Mouse (Mus musculus) activated CD4-positive, CD25-positive, alpha-beta regulatory T cell, adult 4 months (primary cell): ENCODE measurements around the gene Atp8a2. TPM values are rescaled to one million over a fixed set of nuclear protein-coding genes. Genes with fewer than 3 reads are reported as not detected.

ENCODE experiments used
- ATAC-seq: one replicate; pipeline ENCODE4 v1.8.0; 2017
- polyA plus RNA-seq, 2 experiments: library from polyadenylated mRNA; unstranded; fragments of 100-300 nt; shearing (Covaris generic); gene quantifications; one replicate each; pipeline ENCODE4 v1.2.1; 2017

The Atp8a2 gene
- polyA plus RNA-seq, 2 experiments from 2014 or later = 1.0 to 1.5 TPM

DNA sequence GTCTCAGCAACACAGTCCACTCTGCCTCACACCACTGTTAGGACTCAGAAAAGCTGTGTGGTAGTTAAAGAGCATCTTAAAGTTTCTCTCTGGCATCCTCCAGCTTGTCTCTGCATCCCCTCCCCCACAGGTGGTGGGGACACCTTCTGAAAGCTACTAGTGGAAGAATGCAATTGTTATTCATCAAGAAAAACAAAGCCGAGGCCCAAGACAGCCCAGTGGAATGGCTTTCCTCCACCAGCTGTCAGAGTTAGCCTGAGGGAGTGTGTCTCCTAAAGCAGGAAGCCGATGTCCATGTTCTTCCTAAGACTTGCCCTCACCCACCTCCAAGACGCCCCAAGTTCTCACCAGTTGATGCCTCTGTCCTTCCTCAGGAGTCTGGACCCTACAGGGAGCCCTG lies 48.1 kb downstream of the Atp8a2 start:
- ATAC-seq = no peak

DNA sequence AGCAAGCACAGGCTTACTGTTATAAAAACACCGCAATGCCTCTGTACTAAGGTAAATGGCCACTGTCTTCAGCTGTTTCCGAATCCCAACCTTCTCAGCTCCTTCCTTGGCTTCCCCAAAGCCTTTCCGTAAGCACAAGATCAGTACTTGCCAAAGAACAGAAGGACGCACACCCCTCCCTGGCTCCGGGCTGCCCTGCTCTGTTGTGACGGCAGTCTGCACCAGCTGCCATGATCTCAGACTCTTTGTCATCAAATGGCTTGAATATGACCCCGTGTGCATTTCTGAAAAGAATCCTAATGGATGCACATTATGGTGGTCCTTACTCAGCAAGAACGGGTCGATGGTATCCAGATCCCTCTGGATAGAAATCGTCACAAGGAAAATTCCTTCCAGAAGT lies 53.7 kb downstream of the Atp8a2 start:
- no peak for ATAC-seq

DNA sequence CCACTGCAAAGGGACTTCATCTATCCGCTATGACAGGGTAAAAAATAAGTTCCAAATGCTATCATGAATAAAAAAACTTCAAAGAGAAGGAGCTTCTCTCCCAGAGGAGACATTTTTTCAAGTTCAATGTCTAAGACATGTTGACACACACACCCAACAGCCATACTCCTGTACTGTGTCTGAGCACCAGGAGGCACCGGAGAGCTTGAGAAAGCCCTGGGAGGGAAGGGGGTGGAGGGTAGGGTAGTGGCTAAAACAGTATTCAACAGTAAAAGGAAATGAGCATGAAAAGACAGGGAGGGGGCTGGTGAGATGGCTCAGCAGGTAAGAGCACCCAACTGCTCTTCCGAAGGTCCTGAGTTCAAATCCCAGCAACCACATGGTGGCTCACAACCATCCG lies 58.6 kb downstream of the Atp8a2 start:
- no peak for ATAC-seq

DNA sequence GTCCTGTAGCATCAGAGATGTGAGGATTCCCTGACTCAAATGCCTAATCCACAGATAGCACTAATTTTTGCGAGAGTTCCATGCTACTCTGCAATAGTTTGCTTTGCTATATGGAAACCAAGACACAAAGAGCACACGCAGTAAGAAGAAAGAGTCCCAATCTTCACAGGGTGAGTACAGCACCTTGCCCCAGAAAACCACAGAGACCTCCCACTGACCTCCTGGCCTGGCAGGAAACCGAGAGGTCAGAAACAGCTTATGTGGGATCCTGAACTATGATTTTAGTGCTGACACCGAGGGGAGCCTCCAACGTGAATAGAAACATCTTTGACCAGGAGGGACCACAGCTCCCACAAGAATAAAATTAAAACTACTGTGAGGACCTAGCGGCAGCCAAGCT lies 59.2 kb downstream of the Atp8a2 start:
- no peak for ATAC-seq

DNA sequence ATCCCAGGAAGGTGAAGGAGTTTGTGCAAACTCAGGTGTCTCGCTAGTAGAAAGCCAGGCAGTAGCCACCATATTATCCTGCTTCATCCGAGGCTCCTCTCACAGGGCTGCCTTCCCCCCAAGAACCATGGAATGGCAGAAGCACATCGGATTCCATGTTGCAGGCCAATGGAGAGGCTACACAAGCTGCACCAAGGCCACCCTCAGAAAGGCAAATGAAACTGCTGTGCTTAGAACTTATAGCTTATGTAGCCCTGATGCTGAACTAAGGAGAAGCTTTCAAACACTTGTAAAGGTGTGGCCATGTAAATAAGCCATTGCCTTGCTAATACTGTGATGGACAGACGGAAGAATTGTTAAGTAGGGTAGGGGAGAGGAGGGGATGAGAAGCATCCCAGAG lies 61.2 kb downstream of the Atp8a2 start:
- ATAC-seq = no peak

DNA sequence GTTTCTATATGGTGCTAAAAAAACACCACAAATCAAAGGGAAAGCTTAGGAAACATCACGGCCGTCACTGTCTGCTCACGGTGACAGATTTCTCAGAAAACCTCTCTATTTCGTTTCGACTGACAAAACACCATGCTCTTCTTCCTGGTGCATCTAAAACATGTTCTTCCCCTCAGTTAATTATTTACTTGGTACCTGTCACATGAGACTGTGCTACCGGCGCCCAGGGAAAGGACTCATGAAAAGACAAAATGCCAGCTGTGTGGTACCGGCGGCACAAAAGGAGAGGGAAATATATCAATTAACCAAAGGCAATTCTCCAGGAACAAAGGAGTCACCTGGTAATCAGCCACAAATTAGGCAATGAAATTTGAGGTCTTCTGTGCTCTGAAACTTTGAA lies 62.3 kb downstream of the Atp8a2 start:
- no peak for ATAC-seq

DNA sequence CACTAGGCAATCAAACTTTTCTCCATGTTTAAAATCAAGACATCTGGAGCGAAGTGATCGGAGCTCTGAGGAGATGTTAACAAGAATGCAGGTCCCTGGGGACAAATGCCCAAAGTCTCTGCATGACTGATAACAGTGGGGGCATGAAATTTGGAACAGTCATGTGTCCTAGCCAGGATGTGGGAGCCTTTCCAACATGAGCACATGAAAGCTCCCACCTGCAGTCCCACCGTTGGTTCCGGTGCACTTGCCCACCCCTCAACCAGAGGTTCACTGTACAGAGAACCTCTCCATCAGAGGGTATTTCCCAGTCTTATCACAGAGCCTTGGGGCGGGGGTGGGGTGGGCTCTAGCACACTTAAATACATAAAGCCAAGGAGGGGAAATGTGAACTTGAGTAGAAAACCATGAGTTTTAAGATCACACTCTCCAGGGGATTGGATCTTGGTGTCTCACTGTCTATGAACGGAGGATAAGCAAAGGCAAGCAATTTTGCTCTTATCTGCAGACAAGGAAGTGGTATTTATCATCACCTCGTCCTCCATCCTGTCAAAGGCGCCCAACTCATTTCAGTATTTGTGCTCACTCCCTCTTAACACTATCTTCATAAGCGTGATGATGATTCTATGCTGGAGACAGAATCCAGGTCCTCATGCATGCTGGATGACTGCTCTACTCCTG lies 65.6 kb downstream of the Atp8a2 start:
- ATAC-seq = peak; percentile 63

DNA sequence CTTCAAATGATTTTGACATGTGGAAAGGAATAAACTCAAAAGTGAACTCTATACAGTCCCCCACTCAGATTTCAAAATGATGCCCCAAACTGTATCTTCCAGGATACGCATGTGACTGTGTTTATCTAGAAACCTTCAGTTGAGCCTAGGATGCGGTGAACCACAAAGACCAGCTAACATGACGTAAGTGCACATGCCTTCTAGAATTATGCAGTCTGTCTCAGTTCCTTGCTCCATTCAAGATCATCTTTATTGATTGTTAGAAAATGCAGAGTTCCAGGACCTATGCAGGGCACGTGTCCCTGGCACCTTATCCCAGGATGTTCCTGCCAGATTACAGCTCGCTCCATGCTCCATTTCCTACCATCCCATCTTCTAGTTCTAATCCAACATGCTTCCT lies 67.4 kb downstream of the Atp8a2 start:
- ATAC-seq = peak; percentile 80

DNA sequence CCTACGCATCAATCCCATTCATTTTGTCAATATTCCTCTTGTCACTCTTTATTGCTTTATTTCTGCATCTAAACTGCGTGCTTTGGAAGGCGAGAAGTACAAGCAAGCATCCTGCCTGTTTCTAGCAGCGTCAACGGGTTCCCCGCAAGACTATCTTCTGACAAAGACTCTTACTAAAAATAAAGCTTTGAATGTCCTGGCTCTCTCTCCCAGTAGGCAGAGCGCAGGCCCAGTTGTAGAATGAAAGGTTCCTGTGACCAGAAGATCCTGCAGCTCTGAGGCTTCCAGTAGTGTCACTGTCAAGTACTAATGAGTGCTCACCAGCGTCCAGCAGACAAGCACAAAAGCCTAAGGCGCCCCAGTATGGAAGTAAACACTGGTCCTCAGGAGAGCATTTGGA lies 71.8 kb downstream of the Atp8a2 start:
- ATAC-seq = no peak

DNA sequence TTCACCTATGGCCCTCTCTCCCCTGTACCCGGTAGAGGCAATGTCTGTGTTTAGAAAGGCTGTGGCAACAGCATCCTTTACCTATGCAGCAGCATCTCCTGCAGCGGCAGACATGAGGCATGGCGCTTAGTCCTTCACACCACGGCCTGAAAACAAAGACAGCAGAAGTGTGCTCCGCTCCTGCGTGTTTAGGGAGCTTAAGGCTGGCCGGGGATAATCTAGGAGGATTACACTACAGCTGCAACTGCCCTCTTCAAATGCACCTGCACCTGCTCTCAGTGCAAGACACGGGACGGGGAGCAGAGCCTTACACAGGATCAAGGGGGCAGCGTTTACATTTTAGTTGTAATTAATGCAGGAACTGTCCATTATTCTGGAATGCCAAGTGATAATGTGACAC lies 75.4 kb downstream of the Atp8a2 start:
- ATAC-seq = no peak

DNA sequence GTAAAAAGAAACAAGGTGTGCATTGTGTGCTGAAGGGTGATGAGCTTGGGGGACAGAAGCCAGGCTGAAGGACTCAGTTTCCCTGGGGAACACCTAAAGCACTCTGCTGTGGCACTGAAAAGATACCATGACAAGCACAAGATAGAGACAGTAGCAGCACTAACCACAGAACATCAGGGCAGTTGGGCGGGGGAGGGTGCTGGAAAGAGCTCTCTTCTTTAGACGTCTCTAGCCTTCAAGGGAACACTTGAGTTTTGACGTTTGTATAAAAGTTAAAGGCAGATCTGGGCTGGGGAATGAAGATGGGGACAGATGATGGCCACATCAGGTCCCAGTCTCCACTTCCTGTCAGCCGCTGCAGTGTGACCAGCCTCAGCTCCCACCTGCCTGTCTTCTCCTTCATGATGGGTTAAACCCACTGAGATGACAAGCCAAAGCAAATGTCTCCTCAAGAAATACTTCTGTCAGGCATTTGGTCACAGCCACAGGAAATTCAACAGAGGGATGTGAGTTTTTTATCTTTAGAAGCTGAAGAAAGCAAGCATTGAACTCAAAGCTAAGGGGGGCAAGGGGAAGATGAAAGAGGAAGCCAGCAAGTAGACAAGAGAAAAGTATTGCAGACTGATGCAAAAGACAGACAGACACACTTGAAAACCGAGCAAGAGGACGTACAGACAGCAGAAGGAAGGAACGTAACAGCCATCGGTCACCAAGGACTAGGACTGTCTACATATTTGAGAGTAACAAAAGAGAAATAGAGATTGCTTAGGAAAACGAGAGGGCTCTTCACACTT lies 79.0 kb downstream of the Atp8a2 start:
- ATAC-seq = peak; percentile 23

DNA sequence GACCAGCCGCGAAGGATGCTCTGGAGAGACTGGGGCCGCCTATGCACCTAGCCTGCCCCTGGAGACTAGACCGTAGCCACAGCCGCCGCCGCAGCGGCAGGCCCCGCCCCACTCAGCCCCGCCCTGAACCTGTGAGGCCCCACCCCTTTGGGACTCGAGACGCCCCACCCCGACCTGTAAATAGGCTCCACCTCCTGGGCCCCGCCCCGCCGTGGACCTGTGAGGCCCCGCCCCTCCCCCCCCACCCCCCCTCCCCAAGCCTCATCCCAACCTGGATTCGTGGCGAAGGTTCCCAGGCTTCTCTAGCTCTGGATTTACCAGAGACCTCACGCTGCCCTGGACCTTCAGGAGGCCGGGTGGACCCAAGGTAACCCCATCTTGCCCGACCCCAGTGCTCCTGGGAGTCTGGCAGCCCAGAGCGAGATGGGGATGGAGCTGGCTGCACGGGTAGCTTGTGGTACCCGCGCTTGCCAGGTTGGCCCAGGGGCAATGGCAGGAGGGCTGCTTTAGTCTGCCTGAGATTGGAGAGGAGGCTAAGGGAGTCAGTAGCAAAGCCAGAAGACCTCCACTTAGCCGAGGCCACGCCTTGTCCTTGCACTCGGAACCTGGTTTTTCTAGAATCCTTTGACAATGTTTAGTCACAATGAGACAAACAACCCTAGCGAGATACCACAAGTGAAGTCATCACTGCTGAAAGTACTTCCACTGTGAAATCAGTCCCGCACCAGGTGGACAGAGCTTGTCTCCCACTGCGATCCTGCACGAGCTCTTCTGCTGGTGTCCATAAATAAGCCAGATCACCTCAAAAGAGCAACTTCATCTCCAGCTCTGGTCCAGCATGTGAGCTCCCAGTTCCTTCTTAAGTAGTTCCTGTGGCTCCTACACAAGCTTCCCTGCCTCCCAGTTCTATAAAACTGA lies 109.9 kb downstream of the Atp8a2 start:
- peak; percentile 88 for ATAC-seq

DNA sequence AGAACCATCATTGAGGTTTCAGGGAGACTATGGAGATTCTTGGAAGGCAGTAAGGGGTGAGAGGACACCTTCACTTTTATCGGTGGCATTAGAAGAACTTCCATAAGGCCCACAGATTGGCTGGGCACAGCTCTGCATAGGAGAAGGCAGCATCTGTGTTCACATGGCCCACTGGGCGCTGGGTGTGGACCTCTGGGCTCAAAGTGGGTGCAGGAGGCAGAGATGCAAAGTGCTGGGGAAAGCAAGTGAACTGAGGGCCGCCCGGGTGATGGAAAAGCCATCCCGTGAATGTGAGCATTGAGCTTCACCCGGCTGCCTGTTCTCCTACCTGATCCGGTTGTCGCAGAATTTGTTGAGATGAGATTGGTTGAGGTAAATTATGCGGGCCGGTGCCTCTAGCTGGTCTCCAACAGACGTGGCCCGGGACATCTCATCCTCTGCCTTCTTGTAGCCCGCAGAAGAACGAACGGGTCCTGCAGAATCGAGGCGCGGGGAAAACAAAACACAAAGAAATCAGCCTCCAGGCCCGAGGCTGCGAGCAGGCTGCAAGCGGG lies 110.6 kb downstream of the Atp8a2 start:
- no peak for ATAC-seq

DNA sequence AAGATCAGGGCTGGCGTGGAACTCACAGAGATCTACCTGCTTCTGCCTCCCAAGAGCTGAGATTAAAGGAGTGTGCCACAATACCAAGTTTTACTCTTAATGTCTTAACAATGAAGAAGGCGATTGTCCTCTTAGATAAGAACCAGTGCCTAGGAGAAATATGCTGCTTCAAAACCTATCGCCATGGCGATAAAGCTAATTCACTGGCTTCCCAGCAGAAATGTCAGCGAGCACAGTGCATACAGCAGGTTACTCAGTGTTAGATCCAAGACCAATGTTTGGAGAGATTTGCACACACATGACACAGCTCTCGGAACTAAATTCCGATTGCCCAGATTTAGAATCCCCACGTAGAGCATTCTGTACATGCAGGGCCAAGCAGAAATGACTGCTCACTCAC lies 114.2 kb downstream of the Atp8a2 start:
- no peak for ATAC-seq

DNA sequence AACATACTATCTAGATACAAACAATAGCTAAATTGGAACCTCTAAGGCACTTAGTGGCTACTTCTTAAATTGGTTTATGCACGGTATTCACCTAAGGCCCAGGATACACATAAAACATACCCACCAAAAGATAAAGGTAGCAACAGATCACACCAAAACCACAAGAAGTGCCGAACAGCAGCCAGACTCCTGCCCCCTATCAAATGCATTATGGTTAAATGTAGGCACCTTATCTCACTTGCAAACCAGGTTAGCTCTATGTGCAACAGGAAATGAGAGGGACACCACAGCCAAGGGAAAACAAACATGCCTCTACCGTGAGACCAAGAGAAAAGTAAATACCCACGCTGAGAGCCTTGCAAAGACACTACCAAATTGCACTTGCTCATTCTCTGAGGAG lies 124.5 kb downstream of the Atp8a2 start:
- ATAC-seq = no peak

DNA sequence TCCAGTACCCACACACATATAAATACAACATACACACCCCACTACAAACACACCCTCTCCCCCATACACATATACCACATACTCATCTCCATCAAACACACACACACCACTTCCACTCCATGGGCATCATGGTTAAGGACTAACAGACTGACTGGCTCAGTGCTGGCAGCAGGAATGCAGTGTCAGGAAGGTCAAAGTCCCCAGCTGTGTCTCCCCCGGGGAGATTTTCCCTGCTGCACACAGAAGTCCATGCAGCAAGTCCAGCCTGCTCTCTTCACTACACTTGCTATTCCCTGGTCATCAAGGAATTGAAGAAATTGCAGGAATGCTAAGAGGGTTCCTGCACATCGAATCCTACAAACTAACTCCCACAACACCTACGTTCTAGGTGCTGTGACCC lies 131.8 kb downstream of the Atp8a2 start:
- ATAC-seq = no peak

DNA sequence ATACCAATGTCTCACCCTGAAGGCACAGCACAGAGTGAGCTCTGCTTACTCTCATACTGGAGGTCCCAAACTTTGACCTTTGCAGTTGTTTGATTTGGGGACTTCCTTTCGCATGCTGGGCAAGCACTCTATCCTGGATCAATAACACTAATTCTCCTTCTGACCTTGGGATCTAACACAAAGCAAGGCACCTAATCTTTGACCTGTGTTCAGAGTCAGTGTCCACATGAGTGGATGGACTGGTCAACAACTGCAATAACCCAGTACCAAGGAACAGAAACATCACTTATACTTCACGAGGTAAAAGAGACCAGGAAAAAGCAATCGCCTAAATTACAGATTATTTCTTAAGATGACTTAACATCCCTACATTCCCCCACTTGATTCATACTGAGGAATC lies 136.0 kb downstream of the Atp8a2 start:
- no peak for ATAC-seq

DNA sequence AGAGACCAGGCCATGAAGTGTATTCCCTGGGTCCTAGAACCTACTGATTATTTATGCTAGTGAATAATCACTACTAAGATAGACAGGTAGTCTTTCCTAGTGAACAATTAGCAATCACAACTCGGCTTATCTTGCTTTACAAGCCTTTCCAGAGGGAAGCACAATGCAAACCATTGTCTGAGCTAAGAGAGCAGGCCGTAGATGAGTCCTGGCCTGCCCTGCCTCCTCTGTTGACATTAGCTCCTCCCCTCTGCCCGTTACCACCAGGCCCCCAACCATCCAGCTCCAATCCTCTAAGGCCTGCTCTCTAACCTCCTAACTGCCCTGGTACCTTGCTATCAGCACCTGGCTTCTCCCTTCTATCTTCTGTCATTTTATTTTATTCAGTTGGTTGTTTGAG lies 138.1 kb downstream of the Atp8a2 start:
- no peak for ATAC-seq

DNA sequence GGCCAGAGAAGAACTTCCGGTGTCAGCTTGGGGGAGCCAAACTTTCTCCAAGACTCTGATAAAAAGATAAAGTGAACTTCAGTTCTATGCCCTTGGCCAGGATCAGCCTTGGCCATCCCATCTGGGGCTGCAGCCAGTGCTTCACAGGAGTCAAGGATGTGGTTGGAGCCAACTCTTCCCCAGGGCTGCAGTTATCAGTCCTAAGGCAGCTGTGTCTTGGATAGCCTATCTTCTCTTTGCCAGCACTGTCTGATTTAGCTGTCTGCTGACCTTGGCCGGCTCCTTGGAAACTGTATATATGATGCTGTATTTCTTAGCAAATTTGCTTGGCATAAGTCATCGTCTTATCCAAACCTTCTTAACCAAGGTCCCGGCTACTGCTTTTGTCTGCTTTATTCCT lies 141.7 kb downstream of the Atp8a2 start:
- ATAC-seq = no peak

DNA sequence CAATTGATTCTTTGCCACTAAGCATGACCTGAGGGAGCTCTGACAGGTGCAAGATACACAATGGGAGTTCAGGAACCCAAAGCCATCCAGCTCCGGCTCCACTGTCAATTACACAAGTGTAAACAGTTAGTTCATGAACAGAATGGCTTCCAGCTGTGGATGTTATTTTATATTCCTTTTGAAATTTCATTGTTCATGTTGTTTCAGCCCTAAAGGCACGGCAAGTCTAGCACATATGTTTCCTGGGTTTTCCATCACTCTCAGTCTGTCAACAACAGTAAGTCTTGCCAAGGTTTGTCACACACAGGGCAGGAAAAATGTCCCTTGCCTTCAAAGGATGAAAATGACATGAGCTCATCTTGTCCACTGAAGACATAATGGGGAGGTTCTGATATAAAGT lies 166.3 kb downstream of the Atp8a2 start:
- no peak for ATAC-seq

DNA sequence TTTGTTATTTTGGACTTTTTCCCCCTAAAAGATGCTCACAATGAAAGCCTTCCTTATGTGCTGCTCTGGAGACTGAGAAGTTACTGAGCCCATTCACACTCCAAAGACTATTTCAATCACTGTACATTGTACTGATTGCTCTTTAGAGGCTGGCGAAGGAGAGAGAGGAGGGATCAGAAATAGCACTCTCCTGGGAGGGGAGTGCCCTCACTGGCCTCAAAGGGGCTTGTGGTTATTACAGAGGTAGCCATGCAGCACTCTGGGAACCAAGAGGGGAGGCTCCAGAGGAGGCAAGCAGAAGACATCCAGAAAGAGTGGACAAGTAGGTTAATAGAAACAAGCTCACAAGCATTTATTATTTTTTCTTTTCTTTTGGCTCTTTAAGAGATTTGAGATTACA lies 169.8 kb downstream of the Atp8a2 start:
- no peak for ATAC-seq

DNA sequence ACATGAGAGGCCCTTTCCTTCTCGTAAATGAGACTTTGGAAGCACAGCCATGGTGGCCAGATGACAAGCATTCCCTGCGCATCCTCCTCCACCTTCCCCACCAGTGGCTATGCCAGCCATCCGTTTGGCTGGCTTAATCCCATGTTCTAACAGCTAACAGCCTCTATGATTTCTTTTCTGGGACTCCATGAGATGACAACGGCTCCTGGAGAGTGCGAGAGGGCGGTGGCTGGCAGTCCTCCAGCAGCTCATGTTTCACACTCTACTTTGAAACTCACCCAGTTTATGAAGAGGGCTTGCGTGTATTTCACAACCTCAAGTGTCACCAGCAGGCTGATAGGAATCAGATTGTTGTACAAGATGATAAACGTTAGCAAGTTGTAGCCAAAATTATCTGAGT lies 170.3 kb downstream of the Atp8a2 start:
- no peak for ATAC-seq

DNA sequence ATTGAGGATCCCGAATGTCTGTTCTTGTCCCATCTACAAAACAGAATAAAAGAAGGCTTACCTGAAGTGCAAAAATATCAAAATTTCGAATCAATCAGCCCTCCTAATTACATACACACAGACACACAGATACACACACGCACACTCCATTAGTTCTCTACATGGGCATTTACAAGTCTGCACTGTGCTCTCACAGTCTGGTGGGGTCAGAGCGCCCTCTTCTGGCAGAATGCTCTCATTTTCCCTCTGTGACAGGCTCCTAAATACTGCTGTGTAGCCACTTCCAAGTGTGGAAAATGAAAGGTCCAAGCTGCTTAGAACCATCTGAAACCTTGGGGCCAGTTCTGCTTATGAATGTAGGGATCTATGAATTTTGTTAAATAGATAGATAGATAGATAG lies 181.1 kb downstream of the Atp8a2 start:
- ATAC-seq = no peak
